In the genomic region with DNA sequence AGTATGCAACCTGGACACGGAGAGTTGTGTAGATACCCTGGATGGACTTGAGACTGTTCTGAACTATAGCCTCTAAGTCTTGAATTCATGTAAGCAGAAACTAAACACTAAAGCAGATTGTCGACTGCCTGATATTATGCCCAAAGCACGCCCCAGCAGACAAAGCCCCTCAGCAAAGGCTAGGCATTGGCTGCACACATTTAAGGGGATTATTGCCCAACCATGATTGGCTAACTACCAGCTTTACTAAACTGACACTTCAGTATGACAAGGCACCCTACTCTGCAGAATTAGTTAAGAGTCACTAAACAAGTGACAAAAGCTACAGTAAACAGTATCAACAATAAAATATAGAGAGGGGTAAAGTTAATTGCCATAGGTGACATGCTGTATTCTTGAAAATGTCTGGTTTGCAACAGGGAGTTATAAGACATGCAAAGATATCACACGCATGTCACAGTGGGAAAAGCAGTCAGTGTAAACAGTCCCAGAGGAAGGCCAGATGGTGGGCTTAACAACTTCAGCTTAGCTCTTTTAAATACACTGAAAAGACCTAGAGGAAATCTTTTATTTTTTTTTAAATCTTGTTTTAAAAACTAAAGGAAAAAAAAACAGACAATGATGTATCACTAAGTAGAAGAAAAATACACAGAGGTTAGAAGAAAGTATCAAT, we compare ENCODE assay signal across 25 mouse cellular contexts.
DNase-seq lines count a peak whose midpoint lies in the region; ATAC-seq and TF ChIP-seq lines count a peak whose summit lies in the region.
"Had no signal": no experiment of that assay in that cellular context is flagged by ENCODE, and none has a peak within 500 bp of the region (broad histone marks: within the 10 kb centered on the region; RNA-seq: fewer than 3 reads in every experiment).

No protein-coding gene starts in this region.

- 0 out of 2 replicates have a peak, but pooled peaks cover 2% of the 10 kb centered on the region for H3K4me1 ChIP-seq in forebrain, embryonic 14.5 days (ENCODE audit: control insufficient read depth, insufficient read depth, low read length)
- no peaks in the 10 kb centered on the region for H3K4me1 ChIP-seq in forebrain, embryonic 12.5 days
- H3K4me1 ChIP-seq in intestine, embryonic 14.5 days (replicated peaks; ENCODE audit: control insufficient read depth, insufficient read depth, low read length), result no peaks in the 10 kb centered on the region; the same call in 1 of the 2 replicates
- no peaks in the 10 kb centered on the region for H3K4me1 ChIP-seq in intestine, embryonic 15.5 days (replicated peaks)
- H3K4me1 ChIP-seq in stomach, embryonic 14.5 days (ENCODE audit: control insufficient read depth, insufficient read depth, low read length), result no peaks in the 10 kb centered on the region
- no peaks in the 10 kb centered on the region for H3K4me1 ChIP-seq in stomach, postnatal 0 days (replicated peaks; ENCODE audit: control insufficient read depth, insufficient read depth)
- H3K4me1 ChIP-seq in kidney, embryonic 16.5 days (ENCODE audit: insufficient read depth, low read length), result no peaks in the 10 kb centered on the region
- H3K4me1 ChIP-seq: limb, embryonic 12.5 days; liver, embryonic 15.5 days; lung, embryonic 15.5 days had no signal

- no peak overlapping the region for H3K4me2 ChIP-seq in forebrain, embryonic 14.5 days (ENCODE audit: low read length)
- H3K4me2 ChIP-seq in forebrain, embryonic 12.5 days, result no peak overlapping the region
- no peak overlapping the region for H3K4me2 ChIP-seq in intestine, embryonic 14.5 days (ENCODE audit: low read length)
- no peak overlapping the region for H3K4me2 ChIP-seq in intestine, embryonic 15.5 days (replicated peaks)
- H3K4me2 ChIP-seq in stomach, embryonic 14.5 days (replicated peaks; ENCODE audit: low read depth, low read length), result no peak overlapping the region
- no peak overlapping the region for H3K4me2 ChIP-seq in stomach, postnatal 0 days (replicated peaks; ENCODE audit: low read depth)
- H3K4me2 ChIP-seq in kidney, embryonic 16.5 days (replicated peaks; ENCODE audit: low read depth, low read length), result no peak overlapping the region
- H3K4me2 ChIP-seq: heart, embryonic 11.5 days; hindbrain, embryonic 14.5 days; limb, embryonic 12.5 days; liver, embryonic 15.5 days; lung, embryonic 15.5 days had no signal

- no peak overlapping the region for H3K9ac ChIP-seq in forebrain, embryonic 14.5 days (ENCODE audit: low read length)
- no peak overlapping the region for H3K9ac ChIP-seq in forebrain, embryonic 12.5 days
- H3K9ac ChIP-seq in intestine, embryonic 14.5 days (ENCODE audit: low read length), result no peak overlapping the region
- no peak overlapping the region for H3K9ac ChIP-seq in intestine, embryonic 15.5 days
- no peak overlapping the region for H3K9ac ChIP-seq in stomach, embryonic 14.5 days (replicated peaks; ENCODE audit: low read depth, low read length)
- no peak overlapping the region for H3K9ac ChIP-seq in stomach, postnatal 0 days (ENCODE audit: low read length)
- no peak overlapping the region for H3K9ac ChIP-seq in kidney, embryonic 16.5 days (replicated peaks; ENCODE audit: low read length)
- H3K9ac ChIP-seq: hindbrain, embryonic 14.5 days; limb, embryonic 12.5 days; liver, embryonic 15.5 days; lung, embryonic 15.5 days had no signal

- H3K27me3 ChIP-seq in forebrain, embryonic 14.5 days (replicated peaks; ENCODE audit: control insufficient read depth, insufficient read depth, low read length), result no peaks in the 10 kb centered on the region
- no peaks in the 10 kb centered on the region for H3K27me3 ChIP-seq in forebrain, embryonic 12.5 days
- no peaks in the 10 kb centered on the region for H3K27me3 ChIP-seq in intestine, embryonic 14.5 days (replicated peaks; ENCODE audit: control insufficient read depth, insufficient read depth, low read length)
- no peaks in the 10 kb centered on the region for H3K27me3 ChIP-seq in intestine, embryonic 15.5 days (replicated peaks)
- no peaks in the 10 kb centered on the region for H3K27me3 ChIP-seq in stomach, embryonic 14.5 days (ENCODE audit: control insufficient read depth, insufficient read depth, low read length)
- no peaks in the 10 kb centered on the region for H3K27me3 ChIP-seq in stomach, postnatal 0 days (ENCODE audit: control insufficient read depth, insufficient read depth, low read length)
- no peaks in the 10 kb centered on the region for H3K27me3 ChIP-seq in kidney, embryonic 16.5 days (ENCODE audit: insufficient read depth, low read length)
- H3K27me3 ChIP-seq: limb, embryonic 12.5 days; liver, embryonic 15.5 days; lung, embryonic 15.5 days; Patski had no signal

- DNase-seq in forebrain, embryonic 14.5 days (ENCODE audit: low spot score), result peak; percentile 49
- DNase-seq in intestine, embryonic 14.5 days (ENCODE audit: low spot score), result no peak
- no peak for DNase-seq in stomach, postnatal 0 days (ENCODE audit: low spot score)
- DNase-seq: adrenal gland, postnatal 14 days; cerebellum, adult 18-20 months; cerebellum, postnatal 14 days; gastrocnemius, postnatal 14 days; heart, postnatal 36 days; kidney, adult 8-10 months; kidney, postnatal 10 days; layer of hippocampus, postnatal 36 days; lung, postnatal 36 days; midbrain, embryonic 14.5 days had no signal

- no peak for TF ChIP-seq CTCF in stomach, postnatal 0 days (IDR thresholded peaks at IDR 0.05; ENCODE audit: low read depth)

- H3K27ac ChIP-seq in forebrain, embryonic 14.5 days (ENCODE audit: low read depth, low read length), result no peak overlapping the region
- H3K27ac ChIP-seq in forebrain, embryonic 12.5 days, result no peak overlapping the region
- peak overlapping the region; percentile 16; the same call in 1 of the 2 replicates for H3K27ac ChIP-seq in intestine, embryonic 14.5 days (ENCODE audit: low read depth)
- H3K27ac ChIP-seq in intestine, embryonic 15.5 days, result no peak overlapping the region
- 0 out of 2 replicates have a peak overlapping the region, but pooled peaks have one; percentile 36 for H3K27ac ChIP-seq in stomach, embryonic 14.5 days (ENCODE audit: low read length)
- no peak overlapping the region for H3K27ac ChIP-seq in stomach, postnatal 0 days (replicated peaks)
- no peak overlapping the region for H3K27ac ChIP-seq in kidney, embryonic 16.5 days (ENCODE audit: low read length)
- H3K27ac ChIP-seq: hindbrain, embryonic 14.5 days; limb, embryonic 12.5 days; liver, embryonic 15.5 days; lung, embryonic 15.5 days had no signal

- H3K9me3 ChIP-seq in forebrain, embryonic 14.5 days (replicated peaks; ENCODE audit: control insufficient read depth, low read length), result no peaks in the 10 kb centered on the region
- H3K9me3 ChIP-seq in forebrain, embryonic 12.5 days, result no peaks in the 10 kb centered on the region
- no peaks in the 10 kb centered on the region for H3K9me3 ChIP-seq in intestine, embryonic 14.5 days (ENCODE audit: control insufficient read depth, low read length)
- H3K9me3 ChIP-seq in intestine, embryonic 15.5 days, result no peaks in the 10 kb centered on the region
- no peaks in the 10 kb centered on the region for H3K9me3 ChIP-seq in stomach, embryonic 14.5 days (ENCODE audit: control insufficient read depth, low read depth, low read length)
- no peaks in the 10 kb centered on the region for H3K9me3 ChIP-seq in stomach, postnatal 0 days (ENCODE audit: control insufficient read depth, low read length)
- H3K9me3 ChIP-seq in kidney, embryonic 16.5 days (ENCODE audit: low read length), result no peaks in the 10 kb centered on the region
- H3K9me3 ChIP-seq: limb, embryonic 12.5 days; liver, embryonic 15.5 days; lung, embryonic 15.5 days had no signal

- no peak for TF ChIP-seq EP300 in stomach, postnatal 0 days (optimal IDR thresholded peaks at IDR 0.05)

- 51% methylated on average over 4 of the region's 4 CpGs for WGBS in forebrain, embryonic 14.5 days
- WGBS in forebrain, embryonic 12.5 days, result 61% methylated on average over 4 of the region's 4 CpGs
- WGBS in intestine, embryonic 14.5 days, result 55% methylated on average over 4 of the region's 4 CpGs
- WGBS in intestine, embryonic 15.5 days, result 51% methylated on average over 4 of the region's 4 CpGs
- 53% methylated on average over 4 of the region's 4 CpGs for WGBS in stomach, embryonic 14.5 days
- 35% methylated on average over 4 of the region's 4 CpGs for WGBS in stomach, postnatal 0 days
- 75% methylated on average over 4 of the region's 4 CpGs for WGBS in kidney, embryonic 16.5 days

- peak; percentile 74 for ATAC-seq in forebrain, embryonic 14.5 days
- no peak for ATAC-seq in forebrain, embryonic 12.5 days (ENCODE audit: low FRiP score)
- ATAC-seq in intestine, embryonic 14.5 days (replicated peaks; ENCODE audit: low FRiP score, low TSS enrichment, low read depth), result no peak
- ATAC-seq in intestine, embryonic 15.5 days, result no peak
- no peak for ATAC-seq in stomach, embryonic 14.5 days (ENCODE audit: insufficient number of reproducible peaks, insufficient read depth, low FRiP score, low read depth)
- no peak for ATAC-seq in stomach, postnatal 0 days (ENCODE audit: low FRiP score, low TSS enrichment)
- no peak for ATAC-seq in kidney, embryonic 16.5 days (ENCODE audit: low FRiP score, low TSS enrichment)
- ATAC-seq: intestine, embryonic 16.5 days; Patski had no signal

- H3K4me3 ChIP-seq in forebrain, embryonic 14.5 days (ENCODE audit: low read depth, low read length), result no peak overlapping the region
- no peak overlapping the region for H3K4me3 ChIP-seq in forebrain, embryonic 12.5 days (replicated peaks)
- no peak overlapping the region for H3K4me3 ChIP-seq in intestine, embryonic 14.5 days (ENCODE audit: low read depth, low read length)
- no peak overlapping the region for H3K4me3 ChIP-seq in intestine, embryonic 15.5 days (replicated peaks)
- H3K4me3 ChIP-seq in stomach, embryonic 14.5 days (ENCODE audit: low read depth, low read length), result no peak overlapping the region
- H3K4me3 ChIP-seq in stomach, postnatal 0 days (ENCODE audit: low read depth, low read length), result no peak overlapping the region
- H3K4me3 ChIP-seq in kidney, embryonic 16.5 days (ENCODE audit: low read length), result no peak overlapping the region
- H3K4me3 ChIP-seq: erythroblast, embryonic 14.5 days; limb, embryonic 12.5 days; liver, embryonic 15.5 days; lung, embryonic 15.5 days had no signal

- no peaks in the 10 kb centered on the region for H3K36me3 ChIP-seq in forebrain, embryonic 14.5 days (ENCODE audit: control insufficient read depth, insufficient read depth, low read length)
- H3K36me3 ChIP-seq in forebrain, embryonic 12.5 days (replicated peaks), result no peaks in the 10 kb centered on the region
- H3K36me3 ChIP-seq in intestine, embryonic 14.5 days (ENCODE audit: control insufficient read depth, insufficient read depth, low read length), result no peaks in the 10 kb centered on the region
- H3K36me3 ChIP-seq in intestine, embryonic 15.5 days, result no peaks in the 10 kb centered on the region
- H3K36me3 ChIP-seq in stomach, embryonic 14.5 days (ENCODE audit: control insufficient read depth, insufficient read depth, low read length), result no peaks in the 10 kb centered on the region
- no peaks in the 10 kb centered on the region for H3K36me3 ChIP-seq in stomach, postnatal 0 days (ENCODE audit: control insufficient read depth, insufficient read depth, low read length)
- H3K36me3 ChIP-seq in kidney, embryonic 16.5 days (ENCODE audit: insufficient read depth, low read length), result no peaks in the 10 kb centered on the region
- H3K36me3 ChIP-seq: limb, embryonic 12.5 days; liver, embryonic 15.5 days; lung, embryonic 15.5 days had no signal

Comparison
In these comparisons a context has a peak if more than half of its experiments do, and no peak if none do; other contexts are left out.
1. H3K27ac ChIP-seq: peak in intestine, embryonic 14.5 days (single experiment) and stomach, embryonic 14.5 days (single experiment); none in forebrain, embryonic 14.5 days (single experiment), forebrain, embryonic 12.5 days (single experiment), intestine, embryonic 15.5 days (single experiment), stomach, postnatal 0 days (single experiment) and kidney, embryonic 16.5 days (single experiment).